Mouse (Mus musculus): Measurements from ENCODE around the gene Cbln3. TPM values are rescaled to one million over a fixed set of nuclear protein-coding genes. Genes with fewer than 3 reads are reported as not detected.

Gene Cbln3
- polyA plus RNA-seq, 1 experiment, result 0.05 TPM

DNA sequence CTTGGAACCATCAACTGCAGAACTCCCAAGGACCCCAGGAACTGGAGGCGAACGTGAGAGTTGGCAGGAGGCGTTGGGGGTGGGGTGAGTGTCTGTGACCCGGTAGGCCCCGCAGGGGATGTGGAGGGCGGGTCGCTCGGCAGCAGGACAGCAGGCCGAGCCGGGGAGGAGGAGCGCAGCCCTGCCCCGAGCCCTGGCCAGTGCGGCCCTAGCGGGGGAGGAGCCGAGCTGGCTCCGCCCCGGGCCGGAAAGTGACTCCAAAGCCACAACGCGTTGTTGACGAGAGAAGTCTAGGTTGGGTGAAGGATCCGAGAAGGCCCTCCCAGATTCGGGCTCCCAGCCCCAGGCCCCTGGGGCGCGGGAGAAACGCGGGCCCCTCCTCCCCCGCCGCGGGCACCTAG is 521 bp upstream of the Cbln3 start, which contains the start of gene Khnyn:
Gene Khnyn, plus strand, starts transcription at position 235 of the 401 bp plus-strand sequence.
- H3ac ChIP-seq (ENCODE audit: control insufficient read depth, insufficient read length, low read depth), result peak within 1 kb of the TSS; percentile 46
- TF ChIP-seq MYOD1 (IDR thresholded peaks at IDR 0.05; ENCODE audit: control insufficient read depth, insufficient read length, low read depth) (no peak), FOSL1 (IDR thresholded peaks at IDR 0.05; ENCODE audit: insufficient read depth, low read length, poor library complexity, severe bottlenecking) (no peak), CEBPB (IDR thresholded peaks at IDR 0.05; ENCODE audit: low read depth) (no peak), MAX (IDR thresholded peaks at IDR 0.05) (peak; percentile 23)
- H3K4me3 ChIP-seq (ENCODE audit: insufficient read depth, poor library complexity, severe bottlenecking), result peak within 1 kb of the TSS; percentile 42
- no peaks in the 10 kb centered on the region for H3K27me3 ChIP-seq (ENCODE audit: control insufficient read depth, insufficient read depth, insufficient read length)
- H3K36me3 ChIP-seq (ENCODE audit: control insufficient read depth, insufficient read depth), result peaks cover 19% of the 10 kb centered on the region
- no peaks in the 10 kb centered on the region for H3K79me3 ChIP-seq (ENCODE audit: low read depth)
- peaks cover 7% of the 10 kb centered on the region for H3K79me2 ChIP-seq (ENCODE audit: control insufficient read depth, insufficient read depth)

DNA sequence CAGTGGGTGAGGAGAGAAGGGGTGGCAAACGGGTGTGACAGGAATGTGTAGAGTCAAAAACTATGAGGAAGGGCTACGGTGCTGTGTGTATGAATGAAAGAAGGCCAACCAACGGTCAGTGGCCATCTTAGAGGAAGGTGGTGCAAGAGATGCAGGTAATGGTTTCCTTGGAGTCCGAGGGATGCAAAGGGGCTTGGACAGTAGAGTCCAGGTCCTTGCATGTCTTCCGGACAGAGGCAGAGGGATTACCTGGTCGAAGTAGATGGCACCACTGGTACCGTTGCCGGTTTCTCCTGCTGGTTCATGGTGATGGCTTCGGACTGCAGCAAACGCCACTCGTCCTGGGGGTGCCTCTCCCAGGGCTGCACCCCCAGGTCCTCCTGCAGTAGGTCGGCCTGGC is 529 bp downstream of the Cbln3 start:
- H3K79me3 ChIP-seq (ENCODE audit: low read depth), result no peaks in the 10 kb centered on the region
- H3ac ChIP-seq (ENCODE audit: control insufficient read depth, insufficient read length, low read depth), result no peak overlapping the region
- no peaks in the 10 kb centered on the region for H3K27me3 ChIP-seq (ENCODE audit: control insufficient read depth, insufficient read depth, insufficient read length)
- H3K79me2 ChIP-seq (ENCODE audit: control insufficient read depth, insufficient read depth), result peaks cover 7% of the 10 kb centered on the region
- peaks cover 17% of the 10 kb centered on the region for H3K36me3 ChIP-seq (ENCODE audit: control insufficient read depth, insufficient read depth)
- TF ChIP-seq MYOD1 (IDR thresholded peaks at IDR 0.05; ENCODE audit: control insufficient read depth, insufficient read length, low read depth), result no peak
- H3K4me3 ChIP-seq (ENCODE audit: insufficient read depth, poor library complexity, severe bottlenecking), result no peak overlapping the region

DNA sequence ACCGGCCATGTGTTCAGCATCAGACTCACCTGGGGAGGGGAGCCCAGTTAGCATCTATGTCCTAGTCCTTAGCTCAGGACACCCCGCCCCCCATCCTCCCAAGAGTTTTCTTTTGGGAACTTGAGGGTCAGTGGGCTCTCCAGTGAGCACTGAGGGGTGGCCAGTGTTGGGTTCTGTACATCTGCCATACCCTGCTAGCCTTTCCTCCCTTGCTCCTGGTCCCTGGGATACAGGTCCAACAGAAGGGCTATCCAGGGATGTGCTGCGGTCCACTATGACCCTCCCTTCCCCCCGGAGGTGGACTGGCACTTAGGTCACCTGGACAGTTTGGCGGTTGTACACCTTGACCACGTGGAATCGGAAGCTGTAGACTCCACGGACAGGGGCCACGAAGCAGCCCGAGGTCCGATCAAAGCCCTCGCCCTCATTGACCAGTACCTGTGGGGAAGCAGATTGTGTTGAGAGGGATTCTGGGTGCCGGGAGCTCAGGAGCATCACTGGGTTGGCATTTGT is 987 bp downstream of the Cbln3 start:
- Histone ChIP-seq H3K79me2 (ENCODE audit: control insufficient read depth, insufficient read depth) (peaks cover 7% of the 10 kb centered on the region), H3ac (ENCODE audit: control insufficient read depth, insufficient read length, low read depth) (no peak overlapping the region), H3K4me3 (ENCODE audit: insufficient read depth, poor library complexity, severe bottlenecking) (no peak overlapping the region), H3K27me3 (ENCODE audit: control insufficient read depth, insufficient read depth, insufficient read length) (no peaks in the 10 kb centered on the region), H3K79me3 (ENCODE audit: low read depth) (no peaks in the 10 kb centered on the region), H3K36me3 (ENCODE audit: control insufficient read depth, insufficient read depth) (peaks cover 12% of the 10 kb centered on the region)
- TF ChIP-seq CEBPB (IDR thresholded peaks at IDR 0.05; ENCODE audit: low read depth), result no peak
- no peak for TF ChIP-seq FOSL1 (IDR thresholded peaks at IDR 0.05; ENCODE audit: insufficient read depth, low read length, poor library complexity, severe bottlenecking)
- no peak for TF ChIP-seq MYOD1 (IDR thresholded peaks at IDR 0.05; ENCODE audit: control insufficient read depth, insufficient read length, low read depth)
- TF ChIP-seq USF1 (IDR thresholded peaks at IDR 0.05; ENCODE audit: low read depth), result no peak
- no peak for TF ChIP-seq MAX (IDR thresholded peaks at IDR 0.05)
- TF ChIP-seq CTCF (IDR thresholded peaks at IDR 0.05; ENCODE audit: control insufficient read depth, insufficient read depth, insufficient read length), result no peak
- no peak for TF ChIP-seq MYOG (IDR thresholded peaks at IDR 0.05; ENCODE audit: control insufficient read depth, extremely low read depth, insufficient read length)

DNA sequence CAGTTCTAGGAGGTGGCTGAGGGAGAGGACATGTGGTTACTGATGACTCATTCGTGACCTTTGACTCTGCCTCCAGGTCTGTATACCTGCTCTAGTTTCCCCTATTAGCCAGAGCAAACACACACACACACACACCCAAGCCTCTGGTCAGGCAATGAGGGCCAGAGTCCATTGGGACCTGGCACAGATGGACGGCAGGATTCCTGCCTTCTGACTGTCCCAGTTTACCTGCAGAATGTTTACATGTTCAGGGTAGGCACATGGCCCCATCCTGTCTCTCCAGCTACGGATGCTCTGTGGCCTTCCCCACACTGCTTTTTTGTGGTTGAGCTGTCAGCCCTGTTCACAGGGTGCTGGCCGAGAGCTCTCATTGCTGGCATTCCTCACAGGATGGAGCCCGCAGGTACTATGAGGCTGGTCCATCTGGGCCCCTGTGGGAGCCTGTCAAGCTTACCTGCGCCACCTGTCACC is 2.0 kb downstream of the Cbln3 start:
- no peaks in the 10 kb centered on the region for H3K27me3 ChIP-seq (ENCODE audit: control insufficient read depth, insufficient read depth, insufficient read length)
- peaks cover 7% of the 10 kb centered on the region for H3K79me2 ChIP-seq (ENCODE audit: control insufficient read depth, insufficient read depth)
- TF ChIP-seq FOSL1 (IDR thresholded peaks at IDR 0.05; ENCODE audit: insufficient read depth, low read length, poor library complexity, severe bottlenecking) (no peak), CEBPB (IDR thresholded peaks at IDR 0.05; ENCODE audit: low read depth) (no peak), USF1 (IDR thresholded peaks at IDR 0.05; ENCODE audit: low read depth) (no peak), MYOD1 (IDR thresholded peaks at IDR 0.05; ENCODE audit: control insufficient read depth, insufficient read length, low read depth) (no peak), MYOG (IDR thresholded peaks at IDR 0.05; ENCODE audit: control insufficient read depth, extremely low read depth, insufficient read length) (no peak), CTCF (IDR thresholded peaks at IDR 0.05; ENCODE audit: control insufficient read depth, insufficient read depth, insufficient read length) (no peak), MAX (IDR thresholded peaks at IDR 0.05) (no peak)
- no peak overlapping the region for H3ac ChIP-seq (ENCODE audit: control insufficient read depth, insufficient read length, low read depth)
- H3K36me3 ChIP-seq (ENCODE audit: control insufficient read depth, insufficient read depth), result peaks cover 2% of the 10 kb centered on the region
- no peak overlapping the region for H3K4me3 ChIP-seq (ENCODE audit: insufficient read depth, poor library complexity, severe bottlenecking)
- H3K79me3 ChIP-seq (ENCODE audit: low read depth), result no peaks in the 10 kb centered on the region

DNA sequence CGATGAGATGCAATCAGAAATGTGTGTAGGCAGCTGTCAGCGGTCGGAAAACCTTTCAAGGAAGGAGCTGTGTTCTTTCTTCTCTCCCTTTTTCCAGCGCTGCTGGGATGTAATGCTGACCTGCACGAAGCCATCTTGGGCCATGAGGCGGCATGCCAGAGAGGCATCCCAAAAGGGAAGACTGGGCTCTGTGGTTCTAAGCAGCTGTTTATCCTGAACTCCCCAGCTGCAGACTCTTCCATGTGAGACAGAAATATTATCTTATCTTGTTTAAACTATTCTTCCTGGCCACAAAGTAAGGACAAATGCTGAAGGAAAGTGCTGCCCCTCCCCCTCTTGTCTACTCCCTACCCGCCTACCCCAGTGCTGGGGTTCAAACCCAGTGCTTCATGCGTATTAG is 3.2 kb downstream of the Cbln3 start:
- Histone ChIP-seq H3K36me3 (ENCODE audit: control insufficient read depth, insufficient read depth) (no peaks in the 10 kb centered on the region), H3K79me3 (ENCODE audit: low read depth) (no peaks in the 10 kb centered on the region), H3K27me3 (ENCODE audit: control insufficient read depth, insufficient read depth, insufficient read length) (no peaks in the 10 kb centered on the region), H3ac (ENCODE audit: control insufficient read depth, insufficient read length, low read depth) (no peak overlapping the region), H3K4me3 (ENCODE audit: insufficient read depth, poor library complexity, severe bottlenecking) (no peak overlapping the region), H3K79me2 (ENCODE audit: control insufficient read depth, insufficient read depth) (peaks cover 7% of the 10 kb centered on the region)
- TF ChIP-seq CEBPB (IDR thresholded peaks at IDR 0.05; ENCODE audit: low read depth), result no peak
- TF ChIP-seq MYOD1 (IDR thresholded peaks at IDR 0.05; ENCODE audit: control insufficient read depth, insufficient read length, low read depth), result no peak
- no peak for TF ChIP-seq MAX (IDR thresholded peaks at IDR 0.05)
- no peak for TF ChIP-seq CTCF (IDR thresholded peaks at IDR 0.05; ENCODE audit: control insufficient read depth, insufficient read depth, insufficient read length)
- no peak for TF ChIP-seq USF1 (IDR thresholded peaks at IDR 0.05; ENCODE audit: low read depth)
- TF ChIP-seq FOSL1 (IDR thresholded peaks at IDR 0.05; ENCODE audit: insufficient read depth, low read length, poor library complexity, severe bottlenecking), result no peak
- TF ChIP-seq MYOG (IDR thresholded peaks at IDR 0.05; ENCODE audit: control insufficient read depth, extremely low read depth, insufficient read length), result no peak

DNA sequence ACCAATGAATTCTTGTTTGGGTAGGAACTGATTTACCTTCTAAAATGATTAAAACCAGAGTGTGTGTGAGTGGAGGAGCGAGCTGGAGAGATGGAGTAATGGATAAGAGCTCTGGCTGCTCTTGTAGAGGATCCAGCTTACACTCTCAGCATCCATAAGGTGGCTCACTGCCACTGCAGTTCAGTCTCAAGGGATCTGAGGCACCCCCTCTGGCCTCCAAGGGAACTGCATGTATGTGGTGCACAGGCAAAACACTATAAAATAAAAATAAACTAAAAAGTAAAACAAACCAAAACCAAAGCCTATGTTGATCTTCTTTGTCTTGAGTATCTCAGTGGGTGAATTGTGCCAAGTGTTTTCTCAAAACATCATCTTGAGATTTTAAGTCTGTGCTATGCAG is 4.6 kb downstream of the Cbln3 start:
- Histone ChIP-seq H3K27me3 (ENCODE audit: control insufficient read depth, insufficient read depth, insufficient read length) (no peaks in the 10 kb centered on the region), H3K79me3 (ENCODE audit: low read depth) (no peaks in the 10 kb centered on the region), H3K36me3 (ENCODE audit: control insufficient read depth, insufficient read depth) (no peaks in the 10 kb centered on the region), H3K79me2 (ENCODE audit: control insufficient read depth, insufficient read depth) (no peaks in the 10 kb centered on the region), H3ac (ENCODE audit: control insufficient read depth, insufficient read length, low read depth) (no peak overlapping the region), H3K4me3 (ENCODE audit: insufficient read depth, poor library complexity, severe bottlenecking) (no peak overlapping the region)
- TF ChIP-seq MAX (IDR thresholded peaks at IDR 0.05) (no peak), CTCF (IDR thresholded peaks at IDR 0.05; ENCODE audit: control insufficient read depth, insufficient read depth, insufficient read length) (peak; percentile 37), CEBPB (IDR thresholded peaks at IDR 0.05; ENCODE audit: low read depth) (no peak), USF1 (IDR thresholded peaks at IDR 0.05; ENCODE audit: low read depth) (no peak), MYOD1 (IDR thresholded peaks at IDR 0.05; ENCODE audit: control insufficient read depth, insufficient read length, low read depth) (no peak), FOSL1 (IDR thresholded peaks at IDR 0.05; ENCODE audit: insufficient read depth, low read length, poor library complexity, severe bottlenecking) (no peak), MYOG (IDR thresholded peaks at IDR 0.05; ENCODE audit: control insufficient read depth, extremely low read depth, insufficient read length) (no peak)

Data from C2C12 (cell line).